Mouse (Mus musculus) lung, adult 2 months (tissue): ENCODE results near the gene Mapk12.

ENCODE experiments used
- CTCF ChIP-seq: fragments of 200-500 bp; IDR thresholded peaks from 2 replicates; pipeline ENCODE4 v1.5.1; 2011; ENCODE audit warnings: mild to moderate bottlenecking, low read length, control low read depth; ENCODE audit not compliant: insufficient read depth
- POLR2A ChIP-seq: fragments of 200-500 bp; IDR thresholded peaks from 2 replicates; pipeline ENCODE4 v1.6.1; 2011; ENCODE audit warnings: low read depth, mild to moderate bottlenecking, control low read depth, low read length, borderline replicate concordance; ENCODE audit errors: extremely low read depth

DNA sequence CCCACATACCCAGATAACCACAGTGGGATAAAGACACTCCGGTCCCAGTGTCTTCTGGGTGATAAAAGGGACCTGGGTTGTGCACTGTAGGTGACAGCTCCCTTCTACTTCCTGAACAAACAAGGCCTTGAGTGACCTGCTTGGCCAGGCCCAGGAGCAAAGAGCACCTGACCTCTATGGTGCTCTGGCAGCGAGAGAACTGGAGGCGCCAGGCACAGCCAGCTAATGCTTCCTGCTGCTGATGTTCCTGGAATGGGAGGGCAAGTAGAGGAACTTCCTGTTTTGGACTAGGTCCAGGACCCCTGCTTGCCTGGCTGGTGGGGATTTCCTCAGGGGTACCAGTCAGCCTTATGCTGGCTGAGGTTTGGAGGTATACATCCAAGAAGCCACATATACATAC is 29.6 kb upstream of the Mapk12 start:
- no peak for TF ChIP-seq CTCF
- no peak for TF ChIP-seq POLR2A
